Mouse (Mus musculus): ENCODE data around the gene Pde9a.

DNA sequence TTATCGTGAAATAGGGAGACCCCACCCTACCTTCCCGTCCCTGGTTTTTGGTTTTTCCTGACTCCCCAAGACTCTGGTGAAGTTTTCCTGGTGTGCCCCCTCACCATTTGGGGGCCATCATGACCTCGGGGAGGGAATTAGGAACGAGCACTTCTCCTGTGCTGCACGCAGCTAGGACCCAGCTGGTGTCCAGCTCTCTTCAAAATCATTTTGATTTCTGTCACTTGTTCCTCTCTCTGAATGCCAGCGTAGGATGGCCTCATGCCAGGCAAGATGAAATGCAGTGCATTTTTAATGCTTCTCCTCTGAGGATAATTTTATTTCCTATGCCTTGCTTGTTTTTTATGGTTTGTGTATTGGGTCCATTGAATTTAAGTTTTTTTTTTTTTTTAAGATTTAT lies 135.9 kb downstream of the Pde9a start:
- TF ChIP-seq EP300 (IDR thresholded peaks at IDR 0.05) = no peak
- TF ChIP-seq CTCF (IDR thresholded peaks at IDR 0.05) = no peak

Measured in lung, postnatal 0 days (tissue).